Mouse (Mus musculus): ENCODE results near the gene Fancc.

DNA sequence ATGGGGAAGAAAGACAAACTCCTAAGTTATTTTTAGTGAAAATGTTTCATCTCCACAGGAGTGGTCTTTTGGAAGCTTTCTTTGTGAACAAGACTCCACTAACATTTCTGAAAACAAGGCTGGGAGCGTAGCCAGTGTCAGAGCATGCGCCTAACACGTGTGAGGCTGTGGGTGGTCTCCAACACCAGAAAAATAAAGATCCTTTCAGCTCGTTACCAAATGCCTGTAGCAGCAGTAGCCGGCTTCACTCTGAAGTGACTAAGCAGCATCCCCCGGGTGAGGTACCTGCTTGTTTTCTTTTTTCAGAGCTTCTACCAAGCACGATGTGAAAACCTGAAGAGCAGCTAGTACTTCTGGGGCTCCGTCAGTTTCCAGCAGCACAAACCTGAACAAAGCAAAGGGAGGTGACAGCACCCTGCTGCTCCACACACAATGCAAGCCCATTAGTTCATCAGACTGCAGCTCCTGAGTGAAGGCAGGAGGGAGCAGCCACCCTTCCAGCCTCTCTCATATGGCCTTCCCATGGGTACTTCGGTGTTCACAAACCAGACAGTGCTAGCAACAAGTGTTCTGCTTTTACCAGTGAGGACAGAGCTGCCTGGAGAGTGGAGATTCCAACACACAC is 166.7 kb downstream of the Fancc start:
- TF ChIP-seq CTCF (IDR thresholded peaks at IDR 0.05; ENCODE audit: low read depth) (no peak), EP300 (IDR thresholded peaks at IDR 0.05; ENCODE audit: low read depth) (no peak)
